18 mouse cellular contexts compared by ENCODE assay signal in genomic region chr9:83273361-83273975, GRCm38 (mm10).
DNase-seq lines count a peak whose midpoint lies in the region; ATAC-seq lines count a peak whose summit lies in the region.
"Had no signal": no experiment of that assay in that cellular context is flagged by ENCODE, and none has a peak within 500 bp of the region (broad histone marks: within the 10 kb centered on the region; RNA-seq: fewer than 3 reads in every experiment).

No protein-coding gene starts in this region.

- DNase-seq in adrenal gland, postnatal 10 days, result peak; percentile 68
- no peak for DNase-seq in adrenal gland, adult 8-10 months
- DNase-seq in layer of hippocampus, adult 9-11 months, result peak; percentile 13
- DNase-seq in layer of hippocampus, adult 18-20 months (ENCODE audit: low spot score in 2 of 2), result no peak
- DNase-seq in midbrain, embryonic 11.5 days (ENCODE audit: low spot score, missing footprints), result peak; percentile 75
- no peak for DNase-seq in midbrain, embryonic 10.5 days (ENCODE audit: low spot score)
- DNase-seq in fat pad, adult 2 months (ENCODE audit: extremely low read depth, low read depth, low spot score), result peak; percentile 67
- DNase-seq in thymus, postnatal 14 days, result no peak
- DNase-seq: cerebellum, adult 11 months; gastrocnemius, adult 2 months; kidney, adult 2 months; kidney, postnatal 14 days; thymus, adult 18-20 months had no signal

- H3K27ac ChIP-seq in midbrain, embryonic 11.5 days (ENCODE audit: low read depth, low read length), result no peak overlapping the region
- no peak overlapping the region for H3K27ac ChIP-seq in midbrain, embryonic 10.5 days (replicated peaks)
- H3K27ac ChIP-seq: embryonic facial prominence, embryonic 10.5 days; gastrocnemius, adult 2 months; heart, embryonic 15.5 days; left cerebral cortex, adult 2 months; limb, embryonic 13.5 days; midbrain, embryonic 15.5 days had no signal

- H3K36me3 ChIP-seq in midbrain, embryonic 11.5 days (ENCODE audit: control insufficient read depth, insufficient read depth, low read length), result no peaks in the 10 kb centered on the region
- H3K36me3 ChIP-seq in midbrain, embryonic 10.5 days, result no peaks in the 10 kb centered on the region
- H3K36me3 ChIP-seq: embryonic facial prominence, embryonic 10.5 days; heart, embryonic 15.5 days; limb, embryonic 13.5 days; midbrain, embryonic 15.5 days had no signal

- no peaks in the 10 kb centered on the region for H3K27me3 ChIP-seq in midbrain, embryonic 11.5 days (ENCODE audit: control insufficient read depth, insufficient read depth, low read length)
- H3K27me3 ChIP-seq in midbrain, embryonic 10.5 days (ENCODE audit: low read depth, poor library complexity, severe bottlenecking), result no peaks in the 10 kb centered on the region
- H3K27me3 ChIP-seq: heart, embryonic 15.5 days; limb, embryonic 13.5 days; midbrain, embryonic 15.5 days had no signal

- no peak for ATAC-seq in midbrain, embryonic 11.5 days (ENCODE audit: low FRiP score)
- ATAC-seq: midbrain, embryonic 15.5 days had no signal

- H3K9me3 ChIP-seq in midbrain, embryonic 11.5 days (ENCODE audit: control insufficient read depth, low read length), result no peaks in the 10 kb centered on the region
- no peaks in the 10 kb centered on the region for H3K9me3 ChIP-seq in midbrain, embryonic 10.5 days (replicated peaks)
- H3K9me3 ChIP-seq: embryonic facial prominence, embryonic 10.5 days; heart, embryonic 15.5 days; limb, embryonic 13.5 days; midbrain, embryonic 15.5 days had no signal

- H3K9ac ChIP-seq in midbrain, embryonic 11.5 days (ENCODE audit: low read length), result no peak overlapping the region
- H3K9ac ChIP-seq: heart, embryonic 15.5 days; limb, embryonic 13.5 days; midbrain, embryonic 15.5 days had no signal

- no peak overlapping the region for H3K4me2 ChIP-seq in midbrain, embryonic 11.5 days
- H3K4me2 ChIP-seq: heart, embryonic 15.5 days; limb, embryonic 13.5 days; midbrain, embryonic 15.5 days had no signal

- H3K4me3 ChIP-seq in midbrain, embryonic 11.5 days (ENCODE audit: low read depth, low read length), result no peak overlapping the region
- no peak overlapping the region for H3K4me3 ChIP-seq in midbrain, embryonic 10.5 days
- H3K4me3 ChIP-seq: embryonic facial prominence, embryonic 10.5 days; gastrocnemius, adult 2 months; heart, embryonic 15.5 days; left cerebral cortex, adult 2 months; limb, embryonic 13.5 days; midbrain, embryonic 15.5 days had no signal

- no peaks in the 10 kb centered on the region for H3K4me1 ChIP-seq in midbrain, embryonic 11.5 days (ENCODE audit: control insufficient read depth, insufficient read depth, low read length)
- no peaks in the 10 kb centered on the region for H3K4me1 ChIP-seq in midbrain, embryonic 10.5 days
- H3K4me1 ChIP-seq: midbrain, embryonic 15.5 days had no signal

- WGBS in midbrain, embryonic 11.5 days, result 85% methylated on average over 9 of the region's 9 CpGs
- 89% methylated on average over 9 of the region's 9 CpGs for WGBS in midbrain, embryonic 10.5 days

Comparison
In these comparisons a context has a peak if more than half of its experiments do, and no peak if none do; other contexts are left out.
1. DNase-seq: peak in adrenal gland, postnatal 10 days (single experiment), layer of hippocampus, adult 9-11 months (single experiment), midbrain, embryonic 11.5 days (single experiment) and fat pad, adult 2 months (single experiment); none in adrenal gland, adult 8-10 months (single experiment), layer of hippocampus, adult 18-20 months (0 of 2), midbrain, embryonic 10.5 days (single experiment) and thymus, postnatal 14 days (single experiment).